Mouse (Mus musculus): Measurements from ENCODE around the gene Rgl2. TPM values are rescaled to one million over a fixed set of nuclear protein-coding genes. Genes with fewer than 3 reads are reported as not detected.
A peak's percentile ranks its signal among the peaks of the same experiment; 100 is the strongest.
"Not testable (repeated sequence)": the region's sequence is repeated elsewhere in the genome, so short reads cannot be mapped to it uniquely, and the experiment has no call there.

The Rgl2 gene
- polyA plus RNA-seq, 1 experiment from 2014 or later, result 60.1 TPM

- no peak for ATAC-seq (ENCODE audit: low FRiP score, low read depth)
- no peak overlapping the region for H3K9ac ChIP-seq
- no peak overlapping the region for H3K27ac ChIP-seq (replicated peaks)
- H3K9me3 ChIP-seq, result no peaks in the 10 kb centered on the region
- H3K4me3 ChIP-seq, result no peak overlapping the region
- H3K4me2 ChIP-seq, result no peak overlapping the region
- 0 out of 2 replicates have a peak, but pooled peaks cover 3% of the 10 kb centered on the region for H3K27me3 ChIP-seq
- H3K4me1 ChIP-seq (replicated peaks), result no peaks in the 10 kb centered on the region
- H3K36me3 ChIP-seq, result peaks cover 20% of the 10 kb centered on the region; the same call in 1 of the 2 replicates
- whole genome bisulfite sequencing, result 81% methylated on average over 4 of the region's 4 CpGs
Measured at GRCm38 (mm10) chr17:33969394-33969793, 40.1 kb downstream of the Rgl2 start.

- no peak overlapping the region for H3K9ac ChIP-seq
- no peak overlapping the region for H3K4me2 ChIP-seq
- H3K9me3 ChIP-seq, result no peaks in the 10 kb centered on the region
- no peaks in the 10 kb centered on the region for H3K36me3 ChIP-seq
- WGBS, result 11% methylated on average over 1 of the region's 1 CpGs
- no peak overlapping the region for H3K27ac ChIP-seq (replicated peaks)
- ATAC-seq (ENCODE audit: low FRiP score, low read depth), result no peak
- no peak overlapping the region for H3K4me3 ChIP-seq
- H3K4me1 ChIP-seq (replicated peaks), result 0 out of 2 replicates have a peak, but pooled peaks cover under 1% of the 10 kb centered on the region
- H3K27me3 ChIP-seq, result peaks cover 25% of the 10 kb centered on the region
Measured at GRCm38 (mm10) chr17:33972691-33973090, 43.3 kb downstream of the Rgl2 start.

GRCm38 (mm10) chr17:33973572-33973971 lies 44.2 kb downstream of the Rgl2 start:
- Histone ChIP-seq H3K9me3 (no peaks in the 10 kb centered on the region), H3K27me3 (peaks cover 34% of the 10 kb centered on the region), H3K4me1 (replicated peaks) (peaks cover 9% of the 10 kb centered on the region), H3K36me3 (no peaks in the 10 kb centered on the region), H3K9ac (no peak overlapping the region), H3K27ac (replicated peaks) (no peak overlapping the region), H3K4me2 (no peak overlapping the region), H3K4me3 (no peak overlapping the region)
- 59% methylated on average over 3 of the region's 3 CpGs for WGBS
- ATAC-seq (ENCODE audit: low FRiP score, low read depth), result no peak

- 2% methylated on average over 57 of the region's 57 CpGs for WGBS
- Histone ChIP-seq H3K36me3 (no peaks in the 10 kb centered on the region), H3K9me3 (no peaks in the 10 kb centered on the region), H3K4me2 (peak overlapping the region; percentile 62), H3K27me3 (peaks cover 48% of the 10 kb centered on the region), H3K9ac (peak overlapping the region; percentile 44), H3K27ac (replicated peaks) (no peak overlapping the region), H3K4me3 (peak overlapping the region; percentile 39), H3K4me1 (replicated peaks) (peaks cover 27% of the 10 kb centered on the region)
- no peak for ATAC-seq (ENCODE audit: low FRiP score, low read depth)
Measured at GRCm38 (mm10) chr17:33977861-33978557, 48.7 kb downstream of the Rgl2 start.

GRCm38 (mm10) chr17:33978631-33979031 lies 49.3 kb downstream of the Rgl2 start:
- WGBS, result 0% methylated on average over 17 of the region's 17 CpGs
- H3K9ac ChIP-seq, result peak overlapping the region; percentile 44; the same call in 1 of the 2 replicates
- peaks cover 48% of the 10 kb centered on the region for H3K27me3 ChIP-seq

GRCm38 (mm10) chr17:33979512-33980050 lies 50.2 kb downstream of the Rgl2 start:
- Histone ChIP-seq H3K36me3 (no peaks in the 10 kb centered on the region), H3K9ac (no peak overlapping the region), H3K4me3 (no peak overlapping the region), H3K9me3 (no peaks in the 10 kb centered on the region), H3K27me3 (peaks cover 46% of the 10 kb centered on the region), H3K4me2 (no peak overlapping the region), H3K4me1 (replicated peaks) (peaks cover 27% of the 10 kb centered on the region), H3K27ac (replicated peaks) (no peak overlapping the region)
- 77% methylated on average over 6 of the region's 6 CpGs for WGBS
- ATAC-seq (ENCODE audit: low FRiP score, low read depth), result no peak

More at GRCm38 (mm10) chr17:33978631-33979031, 49.3 kb downstream of the Rgl2 start:
- H3K27ac ChIP-seq (replicated peaks), result no peak overlapping the region
- H3K4me2 ChIP-seq, result peak overlapping the region; percentile 62
- no peaks in the 10 kb centered on the region for H3K36me3 ChIP-seq
- no peaks in the 10 kb centered on the region for H3K9me3 ChIP-seq
- ATAC-seq (ENCODE audit: low FRiP score, low read depth), result no peak
- peaks cover 27% of the 10 kb centered on the region for H3K4me1 ChIP-seq (replicated peaks)
- peak overlapping the region; percentile 39 for H3K4me3 ChIP-seq

DNA sequence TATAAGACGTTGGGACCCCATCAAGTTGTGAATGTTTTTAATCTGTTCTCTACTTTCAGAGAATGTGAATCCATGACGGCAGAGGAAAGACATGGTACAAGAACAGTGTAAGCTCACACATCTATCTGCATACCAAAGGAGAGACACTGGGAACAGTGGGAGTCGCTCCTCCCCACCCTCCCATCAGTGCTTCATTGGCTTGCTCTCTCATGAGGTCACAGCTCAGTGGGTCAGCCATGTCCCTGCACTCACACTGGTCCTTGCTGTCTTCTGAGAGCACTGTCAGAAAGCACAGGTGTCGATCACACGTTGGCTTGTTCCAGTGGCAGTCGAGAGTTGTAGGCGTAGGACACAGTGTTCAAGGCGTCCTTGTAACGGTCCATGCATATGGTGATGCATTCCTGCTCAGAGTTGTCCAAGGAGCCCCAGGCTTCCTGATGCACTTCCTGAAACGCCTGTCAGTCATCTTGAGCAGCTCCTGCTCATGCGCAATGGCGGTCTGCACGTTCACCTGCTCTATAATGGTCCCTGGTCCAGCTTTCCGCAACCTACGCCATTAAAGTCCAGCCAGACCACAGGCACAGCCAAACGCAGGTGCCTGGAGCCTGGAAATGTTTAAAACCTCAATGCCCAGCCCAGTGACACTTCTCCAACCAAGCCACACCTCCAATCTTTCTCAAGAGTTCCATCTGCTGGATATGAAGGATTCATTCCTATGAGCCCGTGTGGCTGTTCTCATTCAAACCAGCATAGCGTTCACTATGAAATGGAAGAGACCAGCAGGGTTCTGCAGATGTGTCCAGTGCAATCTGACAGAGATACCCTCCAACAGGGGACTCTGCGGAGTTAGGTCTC lies 51.1 kb downstream of the Rgl2 start:
- Histone ChIP-seq H3K27ac (replicated peaks) (peak overlapping the region; percentile 93), H3K36me3 (no peaks in the 10 kb centered on the region), H3K4me1 (replicated peaks) (peaks cover 27% of the 10 kb centered on the region), H3K4me3 (0 out of 2 replicates have a peak overlapping the region, but pooled peaks have one; percentile 66), H3K27me3 (peaks cover 45% of the 10 kb centered on the region), H3K4me2 (peak overlapping the region; percentile 70), H3K9me3 (no peaks in the 10 kb centered on the region), H3K9ac (0 out of 2 replicates have a peak overlapping the region, but pooled peaks have one; percentile 18)
- 80% methylated on average over 19 of the region's 19 CpGs for WGBS
- ATAC-seq (ENCODE audit: low FRiP score, low read depth), result peak; percentile 11; the same call in 1 of the 2 replicates

DNA sequence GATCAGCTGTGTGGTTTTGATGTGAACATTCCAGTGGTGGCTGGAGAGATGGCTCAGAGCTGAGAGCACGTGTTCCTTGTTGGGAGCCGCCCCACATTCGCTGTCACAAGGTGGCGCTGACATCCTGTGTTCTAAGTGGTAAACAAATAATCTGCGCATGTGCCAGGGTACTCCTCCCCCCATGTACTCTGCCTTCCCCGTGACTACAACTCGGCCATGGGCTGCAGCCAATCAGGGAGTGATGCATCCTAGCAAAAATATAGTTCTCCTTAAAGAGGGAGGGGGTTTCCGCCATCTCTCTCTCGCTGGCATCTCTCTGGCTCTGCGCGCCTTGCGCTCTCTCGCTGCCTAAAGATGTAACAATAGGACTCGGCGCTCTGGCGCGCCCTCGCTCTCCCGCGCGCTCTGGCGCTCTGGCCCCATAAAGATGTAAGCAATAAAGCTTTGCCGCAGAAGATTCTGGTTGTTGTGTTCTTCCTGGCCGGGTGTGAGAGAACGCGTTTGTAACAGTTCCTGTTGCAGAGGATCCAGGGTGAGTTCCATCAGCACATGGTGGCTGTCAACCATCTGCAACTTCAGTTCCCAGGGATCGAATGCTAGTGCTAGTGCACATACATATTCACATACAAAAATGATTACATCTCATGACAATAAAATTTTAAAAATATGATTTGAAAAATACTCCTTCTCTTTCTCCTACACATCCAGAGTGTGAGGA lies 52.0 kb downstream of the Rgl2 start:
- peak; percentile 96 for ATAC-seq (ENCODE audit: low FRiP score, low read depth)
- H3K36me3 ChIP-seq, H3K9me3 ChIP-seq: not testable (repeated sequence)
- peak overlapping the region; percentile 70 for H3K4me2 ChIP-seq
- WGBS, result 1% methylated on average over 27 of the region's 27 CpGs
- H3K9ac ChIP-seq, result peak overlapping the region; percentile 68
- peaks cover 36% of the 10 kb centered on the region for H3K27me3 ChIP-seq
- H3K4me3 ChIP-seq, result peak overlapping the region; percentile 66
- H3K4me1 ChIP-seq (replicated peaks), result peaks cover 27% of the 10 kb centered on the region
- peak overlapping the region; percentile 93 for H3K27ac ChIP-seq (replicated peaks)

DNA sequence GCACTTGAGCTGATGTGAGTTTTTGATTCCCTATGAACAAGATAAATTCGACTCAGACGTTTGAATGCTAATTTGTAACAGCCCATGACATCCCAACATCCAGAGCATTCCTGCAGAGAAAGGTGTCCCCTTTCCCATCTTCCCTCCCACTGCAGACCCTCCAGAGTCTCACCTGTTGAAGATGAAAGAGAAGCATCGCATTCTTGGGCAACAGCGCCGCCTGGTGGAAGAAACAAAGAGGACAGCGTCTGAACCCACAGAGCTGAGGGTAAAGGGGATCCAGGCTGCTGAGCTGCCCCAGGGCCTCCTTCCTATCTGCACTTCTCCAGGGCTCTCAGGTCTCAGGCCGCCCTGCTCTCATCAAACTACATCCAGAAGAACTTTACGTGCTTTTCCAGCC lies 52.8 kb downstream of the Rgl2 start:
- Histone ChIP-seq H3K27ac (replicated peaks) (peak overlapping the region; percentile 93), H3K4me1 (replicated peaks) (peaks cover 27% of the 10 kb centered on the region), H3K27me3 (peaks cover 28% of the 10 kb centered on the region), H3K9ac (peak overlapping the region; percentile 68; the same call in 1 of the 2 replicates), H3K4me2 (peak overlapping the region; percentile 70), H3K4me3 (peak overlapping the region; percentile 66)
- not testable (repeated sequence) for ATAC-seq (ENCODE audit: low FRiP score, low read depth); H3K36me3 ChIP-seq; H3K9me3 ChIP-seq
- 9% methylated on average over 8 of the region's 8 CpGs for WGBS
